Mouse (Mus musculus): ENCODE measurements around the gene Gm33543. TPM values are rescaled to one million over a fixed set of nuclear protein-coding genes. Genes with fewer than 3 reads are reported as not detected.

Gm33543 gene
- total and polyA plus RNA-seq, 3 experiments = not detected

GRCm38 (mm10) chr10:95843878-95844277 is 1.1 kb upstream of the Gm33543 start:
- no peaks in the 10 kb centered on the region for H3K36me3 ChIP-seq (ENCODE audit: control insufficient read depth in 1 of 2, insufficient read depth in 2 of 2, low read length in 2 of 2)
- no peaks in the 10 kb centered on the region for H3K9me3 ChIP-seq (replicated peaks; ENCODE audit: insufficient read depth, low read length)
- H3K27me3 ChIP-seq (ENCODE audit: control insufficient read depth in 1 of 2, insufficient read depth in 2 of 2, low read length in 2 of 2) = no peaks in the 10 kb centered on the region
- TF ChIP-seq CHD1 (IDR thresholded peaks at IDR 0.05; ENCODE audit: low read depth, low read length) (no peak), POLR2AphosphoS2 (IDR thresholded peaks at IDR 0.05; ENCODE audit: low read length) (no peak), CTCF (IDR thresholded peaks at IDR 0.05 in 2 of 3, conservative IDR thresholded peaks at IDR 0.05 in 1 of 3; ENCODE audit: control insufficient read depth in 1 of 3, insufficient read depth in 1 of 3, low read depth in 2 of 3, low read length in 3 of 3, poor library complexity in 1 of 3, severe bottlenecking in 1 of 3) (no peak), ETS1 (IDR thresholded peaks at IDR 0.05; ENCODE audit: low read depth, low read length) (no peak), GATA1 (IDR thresholded peaks at IDR 0.05; ENCODE audit: low read depth, low read length) (no peak), MAX (IDR thresholded peaks at IDR 0.05; ENCODE audit: low read length) (no peak), HCFC1 (IDR thresholded peaks at IDR 0.05; ENCODE audit: low read depth, low read length) (no peak), MYB (IDR thresholded peaks at IDR 0.05; ENCODE audit: low read depth, low read length) (no peak), USF1 (IDR thresholded peaks at IDR 0.05; ENCODE audit: low read depth, low read length) (no peak), CHD2 (IDR thresholded peaks at IDR 0.05; ENCODE audit: low read length) (no peak), SIN3A (IDR thresholded peaks at IDR 0.05; ENCODE audit: low read length) (no peak), MAZ (IDR thresholded peaks at IDR 0.05; ENCODE audit: low read depth, low read length) (no peak), EP300 (IDR thresholded peaks at IDR 0.05; ENCODE audit: low read depth in 1 of 2, low read length in 2 of 2) (no peak), ZNF384 (IDR thresholded peaks at IDR 0.05; ENCODE audit: low read depth, low read length) (no peak), MAFK (IDR thresholded peaks at IDR 0.05; ENCODE audit: borderline replicate concordance, low read depth, low read length) (no peak), RCOR1 (IDR thresholded peaks at IDR 0.05; ENCODE audit: low read depth, low read length) (no peak), MYC (IDR thresholded peaks at IDR 0.05; ENCODE audit: low read depth, low read length) (no peak)
- H3K27ac ChIP-seq (ENCODE audit: control insufficient read depth, low read depth, low read length) = no peak overlapping the region
- H3K9ac ChIP-seq (ENCODE audit: control insufficient read depth, low read depth, low read length, poor library complexity, severe bottlenecking) = no peak overlapping the region
- no peak overlapping the region for H3K4me3 ChIP-seq (ENCODE audit: control insufficient read depth in 1 of 2, insufficient read depth in 1 of 2, low read depth in 2 of 2, low read length in 2 of 2)
- DNase-seq (ENCODE audit: low read depth, low spot score) = no peak
- no peaks in the 10 kb centered on the region for H3K79me2 ChIP-seq (ENCODE audit: control insufficient read depth, insufficient read depth, low read length, poor library complexity)
- no peaks in the 10 kb centered on the region for H3K4me1 ChIP-seq (ENCODE audit: control insufficient read depth in 1 of 2, insufficient read depth in 2 of 2, low read length in 2 of 2)

GRCm38 (mm10) chr10:95841241-95841640 is 1.5 kb downstream of the Gm33543 start:
- H3K9me3 ChIP-seq (replicated peaks; ENCODE audit: insufficient read depth, low read length) = no peaks in the 10 kb centered on the region
- no peak for DNase-seq (ENCODE audit: low read depth, low spot score)
- H3K79me2 ChIP-seq (ENCODE audit: control insufficient read depth, insufficient read depth, low read length, poor library complexity) = no peaks in the 10 kb centered on the region
- no peak for TF ChIP-seq ELF1 (IDR thresholded peaks at IDR 0.05; ENCODE audit: low read depth, low read length)
- no peak for TF ChIP-seq E2F4 (IDR thresholded peaks at IDR 0.05; ENCODE audit: borderline replicate concordance, low read depth, low read length)
- no peak for TF ChIP-seq USF1 (IDR thresholded peaks at IDR 0.05; ENCODE audit: low read depth, low read length)
- no peak for TF ChIP-seq TBP (IDR thresholded peaks at IDR 0.05; ENCODE audit: low read depth, low read length)
- no peak for TF ChIP-seq NELFE (IDR thresholded peaks at IDR 0.05; ENCODE audit: low read depth, low read length)
- TF ChIP-seq CHD2 (IDR thresholded peaks at IDR 0.05; ENCODE audit: low read length) = no peak
- H3K4me3 ChIP-seq (ENCODE audit: control insufficient read depth in 1 of 2, insufficient read depth in 1 of 2, low read depth in 2 of 2, low read length in 2 of 2) = no peak overlapping the region
- no peaks in the 10 kb centered on the region for H3K4me1 ChIP-seq (ENCODE audit: control insufficient read depth in 1 of 2, insufficient read depth in 2 of 2, low read length in 2 of 2)
- no peaks in the 10 kb centered on the region for H3K36me3 ChIP-seq (ENCODE audit: control insufficient read depth in 1 of 2, insufficient read depth in 2 of 2, low read length in 2 of 2)
- H3K27me3 ChIP-seq (ENCODE audit: control insufficient read depth in 1 of 2, insufficient read depth in 2 of 2, low read length in 2 of 2) = no peaks in the 10 kb centered on the region
- no peak overlapping the region for H3K9ac ChIP-seq (ENCODE audit: control insufficient read depth, low read depth, low read length, poor library complexity, severe bottlenecking)
- H3K27ac ChIP-seq (ENCODE audit: control insufficient read depth, low read depth, low read length) = no peak overlapping the region

Measured in MEL (cell line).